Mouse (Mus musculus): ENCODE data around the gene Pyroxd2. TPM values are rescaled to one million over a fixed set of nuclear protein-coding genes. Genes with fewer than 3 reads are reported as not detected.
"Not testable (repeated sequence)": the region's sequence is repeated elsewhere in the genome, so short reads cannot be mapped to it uniquely, and the experiment has no call there.

Pyroxd2 gene
- polyA plus RNA-seq, 1 experiment = 5.0 TPM

DNA sequence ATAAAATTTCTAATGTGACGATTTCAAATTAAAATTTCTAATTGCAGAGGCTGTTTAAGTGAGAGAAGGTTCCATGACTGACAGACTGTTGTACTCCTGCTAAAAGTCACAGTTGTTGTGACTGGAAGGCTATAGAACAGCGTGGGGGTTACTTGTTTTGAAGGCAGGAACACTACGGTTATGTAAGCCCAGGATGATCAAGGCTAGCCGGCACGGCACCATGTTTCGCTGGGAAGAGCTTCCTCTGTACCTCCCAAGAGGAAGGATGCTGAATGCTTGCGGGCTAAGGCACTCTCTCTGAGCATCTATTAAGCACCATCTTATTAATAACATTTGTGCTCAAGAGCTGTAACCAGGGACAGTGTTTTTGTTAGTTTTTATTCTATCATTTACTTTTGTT, 36.1 kb downstream of the Pyroxd2 start:
- DNase-seq = no peak
- Histone ChIP-seq H3K4me1 (ENCODE audit: control insufficient read depth, insufficient read depth, low read length) (no peaks in the 10 kb centered on the region), H3K4me3 (replicated peaks; ENCODE audit: extremely low read depth, low read depth, low read length) (no peak overlapping the region)
- no peak for TF ChIP-seq CTCF (IDR thresholded peaks at IDR 0.05; ENCODE audit: insufficient read depth, low read length)
- no peak for TF ChIP-seq POLR2A (IDR thresholded peaks at IDR 0.05; ENCODE audit: borderline replicate concordance, extremely low read depth, low read depth, low read length)
- WGBS = 54% methylated on average over 7 of the region's 7 CpGs

DNA sequence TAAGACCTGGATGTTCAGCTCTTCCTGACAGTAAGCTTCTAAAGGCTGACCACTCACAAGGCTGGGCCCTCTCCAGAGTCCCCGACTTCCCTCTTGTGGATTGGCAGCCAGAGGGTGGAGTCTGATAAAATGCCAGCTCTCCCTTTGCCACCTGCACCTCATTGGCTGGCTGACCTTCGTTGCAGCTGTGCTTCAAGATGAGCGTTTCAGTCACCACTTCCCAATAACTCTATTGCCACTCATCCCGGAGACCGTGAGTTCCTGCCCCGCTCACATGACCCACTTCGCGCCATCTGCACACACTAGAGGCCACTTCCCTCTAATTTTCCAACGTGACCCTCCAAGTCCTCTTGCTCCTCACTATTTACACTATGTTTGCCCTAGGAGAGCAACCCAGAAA, 38.8 kb downstream of the Pyroxd2 start:
- WGBS = 64% methylated on average over 9 of the region's 9 CpGs
- TF ChIP-seq CTCF (IDR thresholded peaks at IDR 0.05; ENCODE audit: insufficient read depth, low read length) (no peak), POLR2A (IDR thresholded peaks at IDR 0.05; ENCODE audit: borderline replicate concordance, extremely low read depth, low read depth, low read length) (no peak)
- H3K4me3 ChIP-seq (replicated peaks; ENCODE audit: extremely low read depth, low read depth, low read length) = no peak overlapping the region
- peak; percentile 31 for DNase-seq
- H3K4me1 ChIP-seq (ENCODE audit: control insufficient read depth, insufficient read depth, low read length) = no peaks in the 10 kb centered on the region

DNA sequence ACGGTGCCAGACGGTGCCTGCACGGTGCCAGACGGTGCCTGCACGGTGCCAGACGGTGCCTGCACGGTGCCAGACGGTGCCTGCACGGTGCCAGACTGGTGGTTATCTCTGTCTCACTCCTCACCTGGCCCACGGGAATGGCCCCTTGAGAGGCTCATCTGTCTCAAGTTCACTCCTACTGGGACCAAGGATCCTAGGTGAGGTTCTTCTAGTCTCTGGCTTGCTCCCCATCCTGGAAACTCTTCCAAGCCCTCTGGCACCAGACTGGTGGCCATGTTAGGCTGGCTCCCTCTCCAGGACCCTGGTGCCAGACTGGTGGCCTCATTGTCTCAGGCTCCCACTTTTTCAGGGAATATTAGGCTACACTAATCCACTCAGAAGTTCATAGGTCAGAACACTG, 53.1 kb downstream of the Pyroxd2 start:
- Histone ChIP-seq H3K4me3 (replicated peaks; ENCODE audit: extremely low read depth, low read depth, low read length) (no peak overlapping the region), H3K4me1 (ENCODE audit: control insufficient read depth, insufficient read depth, low read length) (no peaks in the 10 kb centered on the region)
- WGBS = 84% methylated on average over 10 of the region's 10 CpGs
- TF ChIP-seq POLR2A (IDR thresholded peaks at IDR 0.05; ENCODE audit: borderline replicate concordance, extremely low read depth, low read depth, low read length) = no peak
- no peak for TF ChIP-seq CTCF (IDR thresholded peaks at IDR 0.05; ENCODE audit: insufficient read depth, low read length)
- DNase-seq = no peak

DNA sequence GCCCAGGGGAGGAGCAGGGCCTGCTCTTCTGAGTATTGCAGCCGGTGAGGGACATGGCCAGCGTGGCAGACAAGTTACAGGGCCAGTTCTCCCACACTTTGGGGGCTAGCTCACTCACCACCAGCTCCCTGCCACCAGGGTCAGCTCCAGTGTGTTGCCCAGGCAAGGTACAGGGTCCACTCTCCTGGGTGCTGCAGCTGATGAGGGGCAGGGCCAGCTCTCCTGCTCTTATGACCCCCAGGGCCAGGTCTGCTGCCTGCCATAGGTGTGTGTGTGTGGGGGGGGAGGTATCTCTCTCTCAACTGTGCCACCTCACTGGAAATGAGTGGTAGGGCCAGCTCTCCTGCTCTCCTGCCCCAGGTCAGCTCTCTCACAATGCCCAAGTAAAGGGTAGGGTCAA, 54.0 kb downstream of the Pyroxd2 start:
- Histone ChIP-seq H3K4me1 (ENCODE audit: control insufficient read depth, insufficient read depth, low read length) (no peaks in the 10 kb centered on the region), H3K4me3 (replicated peaks; ENCODE audit: extremely low read depth, low read depth, low read length) (no peak overlapping the region)
- DNase-seq = no peak
- TF ChIP-seq CTCF (IDR thresholded peaks at IDR 0.05; ENCODE audit: insufficient read depth, low read length) (no peak), POLR2A (IDR thresholded peaks at IDR 0.05; ENCODE audit: borderline replicate concordance, extremely low read depth, low read depth, low read length) (no peak)
- 82% methylated on average over 2 of the region's 2 CpGs for WGBS

DNA sequence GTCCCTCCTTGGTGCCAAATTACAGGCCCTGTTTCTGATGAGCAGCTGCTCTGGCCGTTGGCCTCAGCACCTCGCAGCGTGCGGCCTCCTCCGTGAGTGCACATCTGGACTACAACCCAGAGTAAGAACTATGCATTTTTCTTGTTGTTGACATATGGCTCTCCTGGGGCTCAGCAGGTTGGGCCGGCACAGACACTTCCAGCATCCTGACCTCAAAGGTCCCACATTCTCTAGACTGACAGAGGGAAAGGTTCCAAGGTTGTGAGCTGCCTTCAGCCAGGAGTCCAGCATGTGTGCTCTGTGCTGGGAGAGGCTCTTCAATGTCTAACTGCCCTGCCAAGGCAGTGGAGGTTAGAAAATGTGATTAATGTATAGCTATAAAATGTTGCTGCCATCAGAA, 55.2 kb downstream of the Pyroxd2 start:
- TF ChIP-seq CTCF (IDR thresholded peaks at IDR 0.05; ENCODE audit: insufficient read depth, low read length) = no peak
- no peak for TF ChIP-seq POLR2A (IDR thresholded peaks at IDR 0.05; ENCODE audit: borderline replicate concordance, extremely low read depth, low read depth, low read length)
- 64% methylated on average over 6 of the region's 6 CpGs for WGBS
- no peak overlapping the region for H3K4me3 ChIP-seq (replicated peaks; ENCODE audit: extremely low read depth, low read depth, low read length)
- H3K4me1 ChIP-seq (ENCODE audit: control insufficient read depth, insufficient read depth, low read length) = no peaks in the 10 kb centered on the region
- no peak for DNase-seq

DNA sequence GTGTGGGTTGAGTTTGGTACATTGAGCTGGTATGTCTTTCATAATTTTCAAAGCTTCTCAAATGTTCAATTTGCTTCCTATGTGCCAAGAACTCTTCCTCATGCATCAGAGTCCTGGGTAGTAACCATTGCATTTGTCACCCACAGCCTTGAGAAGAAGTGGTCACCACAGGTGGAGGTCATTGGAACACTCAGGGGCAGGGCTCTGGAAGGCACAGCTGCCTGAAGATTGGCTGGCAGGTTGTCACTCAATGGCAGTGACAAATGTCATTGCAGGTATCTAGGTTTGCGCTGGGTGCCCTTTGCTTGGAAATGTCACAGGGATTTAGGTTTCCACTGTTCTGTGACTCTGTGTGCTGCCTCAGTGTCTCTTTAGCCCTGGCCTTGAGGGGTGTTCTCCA, 62.3 kb downstream of the Pyroxd2 start:
- 90% methylated on average over 1 of the region's 1 CpGs for WGBS
- Histone ChIP-seq H3K4me3 (replicated peaks; ENCODE audit: extremely low read depth, low read depth, low read length) (no peak overlapping the region), H3K4me1 (ENCODE audit: control insufficient read depth, insufficient read depth, low read length) (no peaks in the 10 kb centered on the region)
- DNase-seq = no peak
- TF ChIP-seq POLR2A (IDR thresholded peaks at IDR 0.05; ENCODE audit: borderline replicate concordance, extremely low read depth, low read depth, low read length) = no peak
- TF ChIP-seq CTCF (IDR thresholded peaks at IDR 0.05; ENCODE audit: insufficient read depth, low read length) = no peak

DNA sequence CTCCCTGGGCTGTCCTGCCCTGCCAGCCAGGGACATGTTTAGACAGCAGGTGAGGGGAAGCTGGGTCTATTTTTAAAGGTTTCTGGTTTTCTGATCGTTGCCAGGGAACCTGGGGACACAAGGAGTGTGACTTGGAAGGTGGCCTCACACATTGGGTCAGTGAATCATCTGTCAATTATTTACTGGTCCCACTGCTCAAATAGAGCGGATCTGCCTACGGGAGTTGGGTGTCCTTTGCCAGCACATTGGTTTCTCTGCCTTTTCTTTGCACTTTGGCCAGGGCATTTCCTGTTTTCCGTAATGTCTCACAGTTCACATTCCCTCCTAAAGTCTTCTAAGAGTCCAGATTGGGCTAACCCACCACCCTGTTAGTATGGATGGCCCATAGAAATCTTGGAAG, 62.8 kb downstream of the Pyroxd2 start:
- 50% methylated on average over 4 of the region's 4 CpGs for WGBS
- Histone ChIP-seq H3K4me1 (ENCODE audit: control insufficient read depth, insufficient read depth, low read length) (no peaks in the 10 kb centered on the region), H3K4me3 (replicated peaks; ENCODE audit: extremely low read depth, low read depth, low read length) (no peak overlapping the region)
- no peak for DNase-seq
- TF ChIP-seq CTCF (IDR thresholded peaks at IDR 0.05; ENCODE audit: insufficient read depth, low read length) (no peak), POLR2A (IDR thresholded peaks at IDR 0.05; ENCODE audit: borderline replicate concordance, extremely low read depth, low read depth, low read length) (no peak)

DNA sequence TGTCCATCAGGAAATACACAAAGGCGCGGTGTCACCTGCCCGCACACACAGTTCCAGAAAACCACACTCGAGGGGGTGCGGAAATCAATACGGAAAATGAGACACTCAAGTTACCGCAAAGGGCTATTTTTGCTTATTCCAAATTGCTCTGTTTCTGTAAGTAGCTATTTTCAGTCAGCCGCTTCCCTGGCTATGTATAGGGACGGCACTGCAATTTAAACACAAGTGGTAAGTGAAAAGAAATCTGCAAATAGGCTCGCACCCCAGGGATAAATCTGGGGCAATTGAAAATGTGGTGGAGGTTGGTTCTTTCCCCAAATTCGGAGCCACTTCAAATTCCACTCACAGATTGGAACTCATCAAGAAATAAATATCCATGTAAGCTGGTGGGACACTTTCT, 63.3 kb downstream of the Pyroxd2 start:
- WGBS = 87% methylated on average over 11 of the region's 11 CpGs
- Histone ChIP-seq H3K4me3 (replicated peaks; ENCODE audit: extremely low read depth, low read depth, low read length) (no peak overlapping the region), H3K4me1 (ENCODE audit: control insufficient read depth, insufficient read depth, low read length) (no peaks in the 10 kb centered on the region)
- TF ChIP-seq POLR2A (IDR thresholded peaks at IDR 0.05; ENCODE audit: borderline replicate concordance, extremely low read depth, low read depth, low read length) (no peak), CTCF (IDR thresholded peaks at IDR 0.05; ENCODE audit: insufficient read depth, low read length) (no peak)
- no peak for DNase-seq

DNA sequence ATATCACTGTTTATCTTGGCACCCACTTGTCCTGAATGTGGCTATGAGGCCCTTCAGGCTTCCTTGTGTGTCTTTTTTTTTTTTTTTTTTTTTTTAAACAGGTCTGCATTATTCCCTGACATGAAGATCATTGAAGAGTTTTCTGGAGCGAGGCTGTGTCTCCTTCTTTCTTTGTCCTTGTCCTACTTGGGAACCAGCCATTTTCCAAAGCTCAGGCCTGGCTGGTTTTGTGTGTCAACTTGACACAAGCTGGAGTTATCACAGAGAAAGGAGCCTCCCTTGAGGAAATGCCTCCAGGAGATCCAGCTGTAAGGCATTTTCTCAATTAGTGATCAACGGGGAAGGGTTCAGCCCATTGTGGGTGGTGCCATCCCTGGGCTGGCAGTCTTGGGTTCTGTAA, 69.8 kb downstream of the Pyroxd2 start:
- DNase-seq; H3K4me1 ChIP-seq (ENCODE audit: control insufficient read depth, insufficient read depth, low read length); H3K4me3 ChIP-seq (replicated peaks; ENCODE audit: extremely low read depth, low read depth, low read length): not testable (repeated sequence)
- 67% methylated on average over 2 of the region's 2 CpGs for WGBS

DNA sequence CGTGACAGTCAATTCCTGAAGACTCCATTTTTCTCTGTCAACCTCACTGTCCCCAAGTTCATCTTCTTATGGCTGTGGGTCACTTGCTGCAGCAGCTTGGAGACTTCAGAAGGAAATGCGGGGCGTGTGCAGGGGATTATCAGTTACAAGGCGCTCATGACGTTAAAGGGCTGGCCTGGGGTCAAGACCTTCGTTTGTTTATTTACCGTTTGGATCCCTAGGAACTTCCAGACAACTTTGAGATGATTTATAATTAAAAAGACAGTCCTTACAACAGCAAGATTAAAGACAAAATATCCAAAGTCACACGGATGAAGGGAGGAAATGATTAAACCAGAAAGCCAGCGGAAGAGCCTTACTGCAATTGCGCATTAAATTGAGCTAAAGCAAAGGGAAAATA, 74.4 kb downstream of the Pyroxd2 start:
- TF ChIP-seq POLR2A (IDR thresholded peaks at IDR 0.05; ENCODE audit: borderline replicate concordance, extremely low read depth, low read depth, low read length) (no peak), CTCF (IDR thresholded peaks at IDR 0.05; ENCODE audit: insufficient read depth, low read length) (no peak)
- WGBS = 47% methylated on average over 10 of the region's 10 CpGs
- DNase-seq = no peak

DNA sequence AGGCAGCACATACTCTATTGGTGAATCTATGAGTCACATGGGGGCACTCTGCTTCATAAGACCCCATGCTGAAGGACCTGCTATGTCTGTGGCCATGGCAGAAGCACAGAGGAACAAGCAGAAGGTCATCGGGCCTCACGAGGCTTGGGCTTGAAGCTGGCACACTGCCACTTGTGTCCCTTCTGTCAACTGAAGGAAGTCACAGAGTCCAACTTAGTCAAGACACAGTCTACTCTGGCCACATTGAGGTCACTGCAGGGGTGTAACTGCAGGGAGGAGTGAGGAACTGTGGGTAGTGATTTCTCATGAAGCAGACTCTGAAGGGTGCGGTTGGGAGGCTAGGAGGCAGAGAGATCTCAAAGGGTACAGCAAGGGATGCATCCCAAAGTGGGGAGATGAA, 75.1 kb downstream of the Pyroxd2 start:
- DNase-seq = no peak
- WGBS = 73% methylated on average over 3 of the region's 3 CpGs
- TF ChIP-seq POLR2A (IDR thresholded peaks at IDR 0.05; ENCODE audit: borderline replicate concordance, extremely low read depth, low read depth, low read length) (no peak), CTCF (IDR thresholded peaks at IDR 0.05; ENCODE audit: insufficient read depth, low read length) (no peak)
- Histone ChIP-seq H3K4me3 (replicated peaks; ENCODE audit: extremely low read depth, low read depth, low read length) (no peak overlapping the region), H3K4me1 (ENCODE audit: control insufficient read depth, insufficient read depth, low read length) (no peaks in the 10 kb centered on the region)

More for the DNA sequence above, 74.4 kb downstream of the Pyroxd2 start:
- no peaks in the 10 kb centered on the region for H3K4me1 ChIP-seq (ENCODE audit: control insufficient read depth, insufficient read depth, low read length)
- H3K4me3 ChIP-seq (replicated peaks; ENCODE audit: extremely low read depth, low read depth, low read length) = no peak overlapping the region
